Mouse (Mus musculus): ENCODE measurements around the gene Cdkal1.

DNA sequence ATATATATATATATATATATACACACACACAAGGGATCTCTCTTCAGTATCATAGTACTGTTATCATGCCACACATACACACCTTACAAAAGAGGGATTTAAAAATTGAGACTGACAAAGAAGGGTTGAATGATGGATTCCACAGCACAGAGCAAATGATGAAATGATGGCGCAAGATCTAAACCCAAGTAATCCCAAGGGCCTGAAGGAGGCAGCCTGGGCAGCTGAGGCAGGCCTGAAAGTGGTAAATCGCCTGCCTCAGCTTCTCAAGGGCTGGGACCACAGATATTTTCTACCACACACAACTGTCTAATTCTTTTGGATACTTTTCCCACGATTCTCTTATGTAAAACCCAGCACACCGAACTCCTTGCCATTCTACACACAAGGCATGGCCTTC, 177.9 kb downstream of the Cdkal1 start:
- TF ChIP-seq MYOD1 (IDR thresholded peaks at IDR 0.05; ENCODE audit: control insufficient read depth in 1 of 3, insufficient read length in 2 of 3, low read depth in 2 of 3) = no peak
- TF ChIP-seq POLR2A (IDR thresholded peaks at IDR 0.05; ENCODE audit: insufficient read length, low read depth) = no peak
- TF ChIP-seq CEBPB (IDR thresholded peaks at IDR 0.05; ENCODE audit: insufficient read depth, poor library complexity, severe bottlenecking) = peak; percentile 96
- TF ChIP-seq MAX (IDR thresholded peaks at IDR 0.05; ENCODE audit: low read depth) = no peak
- no peak for TF ChIP-seq USF1 (IDR thresholded peaks at IDR 0.05; ENCODE audit: low read depth)
- TF ChIP-seq SRF (IDR thresholded peaks at IDR 0.05; ENCODE audit: control insufficient read depth, insufficient read length, low read depth) = no peak

Measured in myocyte (in vitro differentiated cells).